Mouse (Mus musculus) myocyte (in vitro differentiated cells): ENCODE measurements at regions not wholly inside any gene's neighbourhood (a gene's known extent, or its start where the extent isn't known, plus 50 kb on each side); places are given as distances from the start of the nearest gene placed in this dataset.

ENCODE experiments used
- E2F4 ChIP-seq: IDR thresholded peaks from one replicate; pipeline ENCODE4 v1.6.1; 2011; ENCODE audit warnings: mild to moderate bottlenecking, control low read depth, moderate library complexity; ENCODE audit not compliant: insufficient read depth
- MAX ChIP-seq: IDR thresholded peaks from one replicate; pipeline ENCODE4 v1.6.1; 2011; ENCODE audit warnings: low read depth, mild to moderate bottlenecking, control low read depth
- MYOG ChIP-seq, 3 experiments: IDR thresholded peaks; one replicate each; pipeline ENCODE4 v1.6.1; 2011; ENCODE audit warnings: control low read depth in 2 of 3, low read depth in 2 of 3, mild to moderate bottlenecking in 2 of 3; ENCODE audit not compliant: insufficient read length in 2 of 3, control insufficient read depth in 1 of 3, insufficient read depth in 1 of 3
- POLR2A ChIP-seq: IDR thresholded peaks from one replicate; pipeline ENCODE4 v1.6.1; 2011; ENCODE audit warnings: low read depth, mild to moderate bottlenecking, control low read depth, moderate library complexity; ENCODE audit not compliant: insufficient read length
- POLR2AphosphoS2 ChIP-seq: IDR thresholded peaks from one replicate; pipeline ENCODE4 v1.6.1; 2011; ENCODE audit warnings: low read depth, control low read depth; ENCODE audit not compliant: insufficient read length
- SRF ChIP-seq: IDR thresholded peaks from one replicate; pipeline ENCODE4 v1.6.1; 2011; ENCODE audit warnings: low read depth; ENCODE audit not compliant: control insufficient read depth, insufficient read length
- TCF12 ChIP-seq: IDR thresholded peaks from one replicate; pipeline ENCODE4 v1.6.1; 2011; ENCODE audit warnings: mild to moderate bottlenecking, control low read depth; ENCODE audit not compliant: poor library complexity, insufficient read depth, severe bottlenecking
- TCF3 ChIP-seq: IDR thresholded peaks from one replicate; pipeline ENCODE4 v1.6.1; 2011; ENCODE audit warnings: low read depth, control low read depth; ENCODE audit not compliant: insufficient read length

DNA sequence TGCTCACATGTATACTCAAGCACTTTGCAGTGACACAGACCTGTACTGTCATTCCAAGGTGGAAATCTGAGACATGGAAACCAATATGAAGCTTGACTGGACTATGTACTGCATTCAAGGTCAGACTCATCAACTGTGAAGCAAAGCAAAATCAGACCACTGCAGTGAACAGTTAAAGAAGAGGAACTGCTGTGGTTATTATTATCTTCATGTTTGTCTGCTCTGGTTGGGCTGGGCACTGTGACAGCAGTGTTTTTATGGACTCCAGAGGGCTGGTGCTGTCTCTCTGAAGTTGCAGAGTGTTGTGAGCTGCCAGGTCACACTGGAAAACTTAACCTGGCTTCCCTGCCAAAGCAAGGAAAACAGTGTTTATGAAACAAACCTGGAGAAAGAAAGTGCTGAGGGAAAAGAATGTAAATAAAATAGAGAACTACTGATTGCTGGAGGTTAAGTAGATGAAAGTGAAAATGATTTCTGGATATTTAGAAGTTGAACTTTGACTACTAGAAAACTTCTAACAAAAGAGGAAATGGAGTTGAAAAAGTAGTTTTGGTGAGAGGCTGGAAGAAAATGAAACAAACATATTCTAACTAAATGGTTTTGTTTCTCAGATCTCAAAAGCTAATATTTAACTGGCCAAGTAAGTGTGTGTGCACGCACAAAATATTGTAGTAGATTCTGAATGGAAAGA lies 181.7 kb downstream of the Gm28710 start:
- TF ChIP-seq MYOG (IDR thresholded peaks at IDR 0.05; ENCODE audit: control insufficient read depth in 1 of 3, insufficient read depth in 1 of 3, insufficient read length in 2 of 3, low read depth in 2 of 3), result no peak
- TF ChIP-seq POLR2AphosphoS2, result no peak
- no peak for TF ChIP-seq E2F4
- TF ChIP-seq MAX, result no peak
- TF ChIP-seq POLR2A, result no peak
- TF ChIP-seq SRF, result no peak
- TF ChIP-seq TCF12, result no peak
- no peak for TF ChIP-seq TCF3
